Mouse (Mus musculus): ENCODE measurements around the gene Rnf168.

Gene Rnf168

GRCm38 (mm10) chr16:32316601-32317000, 39.3 kb downstream of the Rnf168 start:
- DNase-seq (ENCODE audit: low spot score in 2 of 2): no peak

GRCm38 (mm10) chr16:32323953-32324352, 46.7 kb downstream of the Rnf168 start:
- no peak for DNase-seq (ENCODE audit: low spot score in 2 of 2)

- no peak for DNase-seq (ENCODE audit: low spot score in 2 of 2)
Observed at GRCm38 (mm10) chr16:32330876-32331670, 53.8 kb downstream of the Rnf168 start.

GRCm38 (mm10) chr16:32332040-32332555, 54.8 kb downstream of the Rnf168 start, which contains the start of gene Ubxn7:
Gene Ubxn7 (plus strand): TSS chr16:32332257.
- peak; percentile 97 to 99 for DNase-seq (ENCODE audit: low spot score in 2 of 2)

- peak; percentile 16 to 42 for DNase-seq (ENCODE audit: low spot score in 2 of 2)
Observed at GRCm38 (mm10) chr16:32332556-32333511, 55.6 kb downstream of the Rnf168 start.

GRCm38 (mm10) chr16:32335146-32335545, 57.9 kb downstream of the Rnf168 start:
- no peak for DNase-seq (ENCODE audit: low spot score in 2 of 2)

- no peak for DNase-seq (ENCODE audit: low spot score in 2 of 2)
Observed at GRCm38 (mm10) chr16:32336026-32336780, 58.9 kb downstream of the Rnf168 start.

- DNase-seq (ENCODE audit: low spot score in 2 of 2): no peak
Observed at GRCm38 (mm10) chr16:32337001-32337400, 59.7 kb downstream of the Rnf168 start.

- no peak for DNase-seq (ENCODE audit: low spot score in 2 of 2)
Observed at GRCm38 (mm10) chr16:32340451-32340850, 63.2 kb downstream of the Rnf168 start.

GRCm38 (mm10) chr16:32345521-32345920, 68.3 kb downstream of the Rnf168 start:
- DNase-seq (ENCODE audit: low spot score in 2 of 2): no peak

- no peak for DNase-seq (ENCODE audit: low spot score in 2 of 2)
Observed at GRCm38 (mm10) chr16:32350776-32351175, 73.5 kb downstream of the Rnf168 start.
